Mouse (Mus musculus): ENCODE results near the gene Map3k4. TPM values are rescaled to one million over a fixed set of nuclear protein-coding genes. Genes with fewer than 3 reads are reported as not detected.
"Not testable (repeated sequence)": the region's sequence is repeated elsewhere in the genome, so short reads cannot be mapped to it uniquely, and the experiment has no call there.

Gene Map3k4
- polyA plus RNA-seq, 1 experiment from 2014 or later: 45.0 TPM

GRCm38 (mm10) chr17:12229756-12230155 lies 88.8 kb downstream of the Map3k4 start:
- no peak for ATAC-seq (ENCODE audit: insufficient read depth, low FRiP score, low TSS enrichment)
- Histone ChIP-seq H3K4me1 (ENCODE audit: control insufficient read depth, insufficient read depth, low read length) (no peaks in the 10 kb centered on the region), H3K9ac (ENCODE audit: low read length) (no peak overlapping the region), H3K27ac (ENCODE audit: low read depth, low read length) (no peak overlapping the region), H3K9me3 (ENCODE audit: control insufficient read depth, low read length) (no peaks in the 10 kb centered on the region), H3K4me2 (ENCODE audit: low read depth) (no peak overlapping the region), H3K36me3 (ENCODE audit: control insufficient read depth, insufficient read depth, low read length) (peaks cover 9% of the 10 kb centered on the region), H3K4me3 (ENCODE audit: low read depth, low read length) (no peak overlapping the region), H3K27me3 (ENCODE audit: control insufficient read depth, insufficient read depth, low read length) (no peaks in the 10 kb centered on the region)
- DNase-seq (ENCODE audit: low spot score): no peak
- 92% methylated on average over 9 of the region's 9 CpGs for WGBS

- peaks cover 9% of the 10 kb centered on the region for H3K36me3 ChIP-seq (ENCODE audit: control insufficient read depth, insufficient read depth, low read length)
- H3K27ac ChIP-seq (ENCODE audit: low read depth, low read length): no peak overlapping the region
- H3K4me3 ChIP-seq (ENCODE audit: low read depth, low read length): no peak overlapping the region
- H3K27me3 ChIP-seq (ENCODE audit: control insufficient read depth, insufficient read depth, low read length): no peaks in the 10 kb centered on the region
- no peaks in the 10 kb centered on the region for H3K9me3 ChIP-seq (ENCODE audit: control insufficient read depth, low read length)
- ATAC-seq (ENCODE audit: insufficient read depth, low FRiP score, low TSS enrichment): no peak
- H3K4me1 ChIP-seq (ENCODE audit: control insufficient read depth, insufficient read depth, low read length): no peaks in the 10 kb centered on the region
- WGBS: 95% methylated on average over 7 of the region's 7 CpGs
- no peak for DNase-seq (ENCODE audit: low spot score)
- H3K9ac ChIP-seq (ENCODE audit: low read length): no peak overlapping the region
- no peak overlapping the region for H3K4me2 ChIP-seq (ENCODE audit: low read depth)
These were observed 90.1 kb downstream of the Map3k4 start for GRCm38 (mm10) chr17:12228471-12228870.

- DNase-seq (ENCODE audit: low spot score) (no peak), ATAC-seq (ENCODE audit: insufficient read depth, low FRiP score, low TSS enrichment) (no peak)
- WGBS: 84% methylated on average over 10 of the region's 10 CpGs
- no peaks in the 10 kb centered on the region for H3K4me1 ChIP-seq (ENCODE audit: control insufficient read depth, insufficient read depth, low read length)
- no peak overlapping the region for H3K9ac ChIP-seq (ENCODE audit: low read length)
- H3K4me3 ChIP-seq (ENCODE audit: low read depth, low read length): no peak overlapping the region
- no peaks in the 10 kb centered on the region for H3K9me3 ChIP-seq (ENCODE audit: control insufficient read depth, low read length)
- no peak overlapping the region for H3K27ac ChIP-seq (ENCODE audit: low read depth, low read length)
- peaks cover 9% of the 10 kb centered on the region for H3K36me3 ChIP-seq (ENCODE audit: control insufficient read depth, insufficient read depth, low read length)
- no peak overlapping the region for H3K4me2 ChIP-seq (ENCODE audit: low read depth)
- no peaks in the 10 kb centered on the region for H3K27me3 ChIP-seq (ENCODE audit: control insufficient read depth, insufficient read depth, low read length)
These were observed 90.6 kb downstream of the Map3k4 start for GRCm38 (mm10) chr17:12228001-12228400.

GRCm38 (mm10) chr17:12226551-12226950 lies 92.0 kb downstream of the Map3k4 start:
- no peak for ATAC-seq (ENCODE audit: insufficient read depth, low FRiP score, low TSS enrichment)
- peak; percentile 53 for DNase-seq (ENCODE audit: low spot score)
- Histone ChIP-seq H3K36me3 (ENCODE audit: control insufficient read depth, insufficient read depth, low read length) (peaks cover 7% of the 10 kb centered on the region), H3K9ac (ENCODE audit: low read length) (no peak overlapping the region), H3K4me1 (ENCODE audit: control insufficient read depth, insufficient read depth, low read length) (no peaks in the 10 kb centered on the region), H3K9me3 (ENCODE audit: control insufficient read depth, low read length) (no peaks in the 10 kb centered on the region), H3K4me2 (ENCODE audit: low read depth) (no peak overlapping the region), H3K27me3 (ENCODE audit: control insufficient read depth, insufficient read depth, low read length) (no peaks in the 10 kb centered on the region), H3K4me3 (ENCODE audit: low read depth, low read length) (no peak overlapping the region), H3K27ac (ENCODE audit: low read depth, low read length) (no peak overlapping the region)
- WGBS: 58% methylated on average over 12 of the region's 12 CpGs

GRCm38 (mm10) chr17:12225227-12225626 lies 93.4 kb downstream of the Map3k4 start:
- 50% methylated on average over 1 of the region's 1 CpGs for WGBS
- no peaks in the 10 kb centered on the region for H3K4me1 ChIP-seq (ENCODE audit: control insufficient read depth, insufficient read depth, low read length)
- no peak overlapping the region for H3K9ac ChIP-seq (ENCODE audit: low read length)
- H3K27me3 ChIP-seq (ENCODE audit: control insufficient read depth, insufficient read depth, low read length): no peaks in the 10 kb centered on the region
- DNase-seq (ENCODE audit: low spot score) (no peak), ATAC-seq (ENCODE audit: insufficient read depth, low FRiP score, low TSS enrichment) (no peak)
- H3K4me3 ChIP-seq (ENCODE audit: low read depth, low read length): no peak overlapping the region
- H3K27ac ChIP-seq (ENCODE audit: low read depth, low read length): no peak overlapping the region
- no peaks in the 10 kb centered on the region for H3K9me3 ChIP-seq (ENCODE audit: control insufficient read depth, low read length)
- peaks cover 4% of the 10 kb centered on the region for H3K36me3 ChIP-seq (ENCODE audit: control insufficient read depth, insufficient read depth, low read length)
- H3K4me2 ChIP-seq (ENCODE audit: low read depth): no peak overlapping the region

GRCm38 (mm10) chr17:12224551-12224950 lies 94.0 kb downstream of the Map3k4 start:
- not testable (repeated sequence) for H3K4me2 ChIP-seq (ENCODE audit: low read depth); H3K36me3 ChIP-seq (ENCODE audit: control insufficient read depth, insufficient read depth, low read length); H3K9me3 ChIP-seq (ENCODE audit: control insufficient read depth, low read length); H3K27ac ChIP-seq (ENCODE audit: low read depth, low read length); H3K4me3 ChIP-seq (ENCODE audit: low read depth, low read length); H3K4me1 ChIP-seq (ENCODE audit: control insufficient read depth, insufficient read depth, low read length); ATAC-seq (ENCODE audit: insufficient read depth, low FRiP score, low TSS enrichment); DNase-seq (ENCODE audit: low spot score); H3K9ac ChIP-seq (ENCODE audit: low read length); H3K27me3 ChIP-seq (ENCODE audit: control insufficient read depth, insufficient read depth, low read length)
- 86% methylated on average over 5 of the region's 7 CpGs for WGBS

- WGBS: 85% methylated on average over 8 of the region's 9 CpGs
- no peaks in the 10 kb centered on the region for H3K4me1 ChIP-seq (ENCODE audit: control insufficient read depth, insufficient read depth, low read length)
- H3K4me2 ChIP-seq (ENCODE audit: low read depth): no peak overlapping the region
- DNase-seq (ENCODE audit: low spot score) (no peak), ATAC-seq (ENCODE audit: insufficient read depth, low FRiP score, low TSS enrichment) (no peak)
- no peaks in the 10 kb centered on the region for H3K9me3 ChIP-seq (ENCODE audit: control insufficient read depth, low read length)
- no peak overlapping the region for H3K27ac ChIP-seq (ENCODE audit: low read depth, low read length)
- no peaks in the 10 kb centered on the region for H3K27me3 ChIP-seq (ENCODE audit: control insufficient read depth, insufficient read depth, low read length)
- no peak overlapping the region for H3K9ac ChIP-seq (ENCODE audit: low read length)
- peaks cover 3% of the 10 kb centered on the region for H3K36me3 ChIP-seq (ENCODE audit: control insufficient read depth, insufficient read depth, low read length)
- H3K4me3 ChIP-seq (ENCODE audit: low read depth, low read length): no peak overlapping the region
These were observed 94.5 kb downstream of the Map3k4 start for GRCm38 (mm10) chr17:12224145-12224544.

GRCm38 (mm10) chr17:12223682-12224081 lies 94.9 kb downstream of the Map3k4 start:
- WGBS: 55% methylated on average over 5 of the region's 5 CpGs
- Histone ChIP-seq H3K36me3 (ENCODE audit: control insufficient read depth, insufficient read depth, low read length) (peaks cover 3% of the 10 kb centered on the region), H3K9me3 (ENCODE audit: control insufficient read depth, low read length) (no peaks in the 10 kb centered on the region)

GRCm38 (mm10) chr17:12221926-12222325 lies 96.7 kb downstream of the Map3k4 start:
- Histone ChIP-seq H3K4me1 (ENCODE audit: control insufficient read depth, insufficient read depth, low read length) (no peaks in the 10 kb centered on the region), H3K36me3 (ENCODE audit: control insufficient read depth, insufficient read depth, low read length) (no peaks in the 10 kb centered on the region; the same call in 1 of the 2 replicates), H3K9me3 (ENCODE audit: control insufficient read depth, low read length) (no peaks in the 10 kb centered on the region), H3K4me2 (ENCODE audit: low read depth) (no peak overlapping the region), H3K4me3 (ENCODE audit: low read depth, low read length) (no peak overlapping the region), H3K27me3 (ENCODE audit: control insufficient read depth, insufficient read depth, low read length) (no peaks in the 10 kb centered on the region), H3K27ac (ENCODE audit: low read depth, low read length) (no peak overlapping the region), H3K9ac (ENCODE audit: low read length) (no peak overlapping the region)
- 68% methylated on average over 6 of the region's 6 CpGs for WGBS
- no peak for DNase-seq (ENCODE audit: low spot score)
- no peak for ATAC-seq (ENCODE audit: insufficient read depth, low FRiP score, low TSS enrichment)

More at GRCm38 (mm10) chr17:12223682-12224081, 94.9 kb downstream of the Map3k4 start:
- Histone ChIP-seq H3K27me3 (ENCODE audit: control insufficient read depth, insufficient read depth, low read length) (no peaks in the 10 kb centered on the region), H3K9ac (ENCODE audit: low read length) (no peak overlapping the region), H3K4me1 (ENCODE audit: control insufficient read depth, insufficient read depth, low read length) (no peaks in the 10 kb centered on the region), H3K4me2 (ENCODE audit: low read depth) (no peak overlapping the region), H3K27ac (ENCODE audit: low read depth, low read length) (no peak overlapping the region), H3K4me3 (ENCODE audit: low read depth, low read length) (no peak overlapping the region)
- no peak for ATAC-seq (ENCODE audit: insufficient read depth, low FRiP score, low TSS enrichment)
- no peak for DNase-seq (ENCODE audit: low spot score)

Data from neural tube, embryonic 11.5 days (tissue).